Mouse (Mus musculus) stomach, postnatal 0 days (tissue): ENCODE measurements around the gene Rps6kc1. TPM values are rescaled to one million over a fixed set of nuclear protein-coding genes. Genes with fewer than 3 reads are reported as not detected.

Experiments used
- ATAC-seq: fragments of 200-750 bp; cut with Nextera tagmentation; 2 replicates; pipeline ENCODE4 v1.8.0; 2017; ENCODE audit not compliant: low FRiP score, low TSS enrichment
- DNase-seq: peaks from one replicate; pipeline ENCODE4 v3.0.0-alpha.2; 2016; ENCODE audit warnings: low spot score
- H3K27ac ChIP-seq: fragments of 300-500 bp; sonication (generic); replicated peaks from 2 replicates; pipeline ENCODE4 v1.5.1; 2014; ENCODE audit warnings: mild to moderate bottlenecking, control low read depth
- H3K27me3 ChIP-seq: fragments of 300-500 bp; sonication (generic); 2 replicates; pipeline ENCODE4 v1.6.1; 2014; ENCODE audit warnings: low read length; ENCODE audit not compliant: control insufficient read depth, insufficient read depth
- H3K36me3 ChIP-seq: fragments of 300-500 bp; sonication (generic); 2 replicates; pipeline ENCODE4 v1.6.1; 2014; ENCODE audit warnings: low read length, mixed read lengths; ENCODE audit not compliant: control insufficient read depth, insufficient read depth
- H3K4me1 ChIP-seq: fragments of 300-500 bp; sonication (generic); replicated peaks from 2 replicates; pipeline ENCODE4 v1.6.1; 2014; ENCODE audit warnings: antibody characterized with exemption; ENCODE audit not compliant: control insufficient read depth, insufficient read depth
- H3K4me2 ChIP-seq: fragments of 300-500 bp; sonication (generic); replicated peaks from 2 replicates; pipeline ENCODE4 v1.6.1; 2014; ENCODE audit warnings: low read depth, mild to moderate bottlenecking, control low read depth, moderate library complexity
- H3K4me3 ChIP-seq: fragments of 300-500 bp; sonication (generic); 2 replicates; pipeline ENCODE4 v1.5.1; 2014; ENCODE audit warnings: low read depth, low read length, control low read depth
- H3K9ac ChIP-seq: fragments of 300-500 bp; sonication (generic); 2 replicates; pipeline ENCODE4 v1.6.1; 2014; ENCODE audit warnings: mild to moderate bottlenecking, low read length, control low read depth, mixed read lengths
- H3K9me3 ChIP-seq: fragments of 300-500 bp; sonication (generic); 2 replicates; pipeline ENCODE4 v1.6.1; 2016; ENCODE audit warnings: low read length; ENCODE audit not compliant: control insufficient read depth
- CTCF ChIP-seq: IDR thresholded peaks from 2 replicates; pipeline ENCODE4 v1.5.1; 2016; ENCODE audit warnings: antibody characterized with exemption, low read depth, mild to moderate bottlenecking, moderate library complexity
- EP300 ChIP-seq: optimal IDR thresholded peaks from 2 replicates; pipeline ENCODE3; 2016; ENCODE audit warnings: antibody characterized with exemption
- WGBS: fragments of 180-500 bp; shearing (Covaris S2); extraction: QIAGEN DNeasy Blood & Tissue Kit; methylation state at CpG from one replicate; pipeline ENCODE4 v1.1.7; 2014; 5-methylcytosine and 5-hydroxymethylcytosine counted together
- polyA plus RNA-seq: library from polyadenylated mRNA; unstranded; fragments of >200 nt; fragmentation: Nextera tagmentation; extraction: Ambion mirVana; gene quantifications from 2 replicates; pipeline ENCODE4 v1.2.1, GENCODE M21; 2015

Gene Rps6kc1
- polyA plus RNA-seq, 1 experiment from 2014 or later, result 4.5 TPM

DNA sequence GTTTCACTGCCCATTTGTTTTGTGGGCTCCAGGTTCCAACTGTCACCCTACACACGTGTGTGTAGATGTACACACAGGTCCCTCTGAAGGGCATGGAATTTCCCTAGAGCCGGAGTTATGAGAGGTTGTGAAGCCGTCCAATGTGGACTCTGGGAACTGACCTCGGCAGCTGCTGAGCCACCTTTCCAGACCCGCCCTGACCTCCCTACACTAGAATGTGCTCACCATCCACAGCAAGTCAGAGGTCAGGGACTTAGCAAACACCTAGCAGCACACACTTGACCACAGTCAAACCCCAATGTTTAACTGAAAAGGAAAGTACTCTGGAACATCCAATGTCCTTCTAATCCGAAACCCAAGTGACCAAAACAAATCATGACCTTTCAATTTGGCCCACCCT lies 30.9 kb downstream of the Rps6kc1 start:
- 70% methylated on average over 6 of the region's 6 CpGs for WGBS
- no peaks in the 10 kb centered on the region for H3K27me3 ChIP-seq
- H3K4me1 ChIP-seq, result no peaks in the 10 kb centered on the region
- no peak overlapping the region for H3K4me3 ChIP-seq
- no peaks in the 10 kb centered on the region; the same call in 1 of the 2 replicates for H3K36me3 ChIP-seq
- H3K9ac ChIP-seq, result no peak overlapping the region
- H3K4me2 ChIP-seq, result no peak overlapping the region
- no peak overlapping the region for H3K27ac ChIP-seq
- ATAC-seq, result no peak
- no peak for DNase-seq
- H3K9me3 ChIP-seq, result no peaks in the 10 kb centered on the region
- TF ChIP-seq EP300, result no peak
- TF ChIP-seq CTCF, result no peak

DNA sequence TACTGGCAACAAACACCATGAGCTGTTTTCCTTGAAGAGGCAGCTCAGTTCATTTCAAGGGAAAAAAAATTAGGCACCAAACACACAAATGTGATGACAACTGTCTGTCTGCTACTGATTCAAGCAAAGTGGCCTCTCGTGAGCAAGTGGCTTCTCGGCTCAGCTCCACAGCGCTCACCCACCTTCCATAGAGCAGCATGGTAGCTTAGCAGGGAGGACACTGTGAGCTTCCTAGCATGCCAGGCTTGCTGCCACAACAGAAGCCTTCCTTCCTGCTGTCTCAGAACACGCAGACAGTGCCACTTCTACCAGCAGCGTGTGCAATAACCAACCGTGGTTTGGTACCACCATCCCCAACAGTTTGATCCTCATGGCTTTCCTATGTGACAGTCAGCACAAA lies 35.8 kb downstream of the Rps6kc1 start:
- no peak for ATAC-seq
- no peaks in the 10 kb centered on the region for H3K27me3 ChIP-seq
- no peak overlapping the region for H3K4me3 ChIP-seq
- TF ChIP-seq CTCF (no peak), EP300 (no peak)
- no peaks in the 10 kb centered on the region for H3K36me3 ChIP-seq
- no peak for DNase-seq
- WGBS, result 92% methylated on average over 6 of the region's 6 CpGs
- H3K4me2 ChIP-seq, result no peak overlapping the region
- H3K4me1 ChIP-seq, result no peaks in the 10 kb centered on the region
- no peak overlapping the region for H3K9ac ChIP-seq
- no peaks in the 10 kb centered on the region for H3K9me3 ChIP-seq
- no peak overlapping the region for H3K27ac ChIP-seq

DNA sequence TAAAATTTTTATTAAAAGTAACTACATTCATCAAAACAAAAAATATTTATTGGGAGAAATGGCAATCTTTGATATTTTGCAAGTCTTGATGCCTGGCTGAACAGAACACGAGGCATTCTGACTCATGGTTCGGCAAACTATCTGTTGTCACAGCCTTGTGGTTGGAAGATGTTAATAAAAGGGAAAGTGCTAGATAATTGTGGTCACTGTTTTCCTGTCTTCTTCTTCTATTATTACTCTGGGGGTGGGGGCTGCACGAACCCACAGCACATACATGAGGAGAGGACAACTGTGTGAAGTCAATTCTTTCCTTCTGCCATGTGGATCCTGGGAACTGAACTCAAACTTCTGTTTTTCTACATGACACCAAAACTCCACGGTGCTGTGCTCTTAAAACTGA lies 36.5 kb downstream of the Rps6kc1 start:
- Histone ChIP-seq H3K27me3 (no peaks in the 10 kb centered on the region), H3K4me3 (no peak overlapping the region), H3K36me3 (no peaks in the 10 kb centered on the region), H3K9me3 (no peaks in the 10 kb centered on the region), H3K9ac (no peak overlapping the region), H3K4me2 (no peak overlapping the region), H3K4me1 (no peaks in the 10 kb centered on the region), H3K27ac (no peak overlapping the region)
- WGBS, result 82% methylated on average over 4 of the region's 4 CpGs
- TF ChIP-seq EP300 (no peak), CTCF (no peak)
- DNase-seq (no peak), ATAC-seq (no peak)

DNA sequence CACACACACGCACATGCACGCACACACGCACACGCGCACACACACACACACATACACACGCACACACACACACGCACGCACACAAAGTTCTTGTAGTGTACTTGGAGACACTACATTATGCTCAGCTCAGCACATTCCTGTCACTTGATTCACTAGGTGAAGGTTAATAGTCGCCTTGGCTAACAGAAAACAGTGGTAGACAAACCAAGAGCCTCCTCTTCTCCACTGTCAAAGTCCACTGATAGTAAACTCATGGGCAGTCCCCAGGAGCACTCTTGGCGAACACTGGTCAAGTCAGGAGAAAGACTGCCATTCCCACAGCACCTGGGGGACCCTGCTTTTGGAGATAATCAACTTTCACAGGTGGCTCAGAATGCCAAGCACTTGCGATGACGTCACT lies 40.5 kb downstream of the Rps6kc1 start:
- no peaks in the 10 kb centered on the region for H3K27me3 ChIP-seq
- no peak overlapping the region for H3K4me3 ChIP-seq
- no peak for TF ChIP-seq CTCF
- no peak for TF ChIP-seq EP300
- 93% methylated on average over 12 of the region's 12 CpGs for WGBS
- no peak overlapping the region for H3K9ac ChIP-seq
- ATAC-seq (no peak), DNase-seq (no peak)
- no peaks in the 10 kb centered on the region for H3K4me1 ChIP-seq
- H3K27ac ChIP-seq, result no peak overlapping the region
- H3K9me3 ChIP-seq, result no peaks in the 10 kb centered on the region
- H3K4me2 ChIP-seq, result no peak overlapping the region
- no peaks in the 10 kb centered on the region for H3K36me3 ChIP-seq

DNA sequence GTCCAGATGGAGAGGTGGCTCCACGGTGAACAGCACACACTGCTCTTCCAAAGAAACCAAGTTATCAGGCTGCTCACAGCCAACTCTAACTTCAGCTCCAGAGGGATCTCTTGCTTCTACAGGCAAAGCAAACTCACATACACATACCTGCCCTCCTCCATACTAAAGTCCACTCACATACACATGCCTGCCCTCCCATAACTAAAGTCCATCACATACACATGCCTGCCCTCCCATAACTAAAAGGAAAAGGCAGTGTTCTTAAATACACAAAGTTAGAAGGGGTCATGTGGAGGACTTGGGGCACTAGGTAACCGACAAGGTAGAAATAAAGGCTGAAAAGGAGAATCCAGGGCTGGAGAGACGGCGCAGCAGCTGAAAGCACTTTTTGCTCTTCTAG lies 41.6 kb downstream of the Rps6kc1 start:
- no peaks in the 10 kb centered on the region for H3K27me3 ChIP-seq
- ATAC-seq, result peak; percentile 51; the same call in 1 of the 2 replicates
- H3K4me1 ChIP-seq, result no peaks in the 10 kb centered on the region
- no peak overlapping the region for H3K9ac ChIP-seq
- no peak overlapping the region for H3K4me2 ChIP-seq
- TF ChIP-seq CTCF (no peak), EP300 (no peak)
- WGBS, result 76% methylated on average over 4 of the region's 4 CpGs
- no peaks in the 10 kb centered on the region for H3K9me3 ChIP-seq
- no peak overlapping the region for H3K27ac ChIP-seq
- H3K36me3 ChIP-seq, result no peaks in the 10 kb centered on the region
- H3K4me3 ChIP-seq, result no peak overlapping the region
- no peak for DNase-seq

DNA sequence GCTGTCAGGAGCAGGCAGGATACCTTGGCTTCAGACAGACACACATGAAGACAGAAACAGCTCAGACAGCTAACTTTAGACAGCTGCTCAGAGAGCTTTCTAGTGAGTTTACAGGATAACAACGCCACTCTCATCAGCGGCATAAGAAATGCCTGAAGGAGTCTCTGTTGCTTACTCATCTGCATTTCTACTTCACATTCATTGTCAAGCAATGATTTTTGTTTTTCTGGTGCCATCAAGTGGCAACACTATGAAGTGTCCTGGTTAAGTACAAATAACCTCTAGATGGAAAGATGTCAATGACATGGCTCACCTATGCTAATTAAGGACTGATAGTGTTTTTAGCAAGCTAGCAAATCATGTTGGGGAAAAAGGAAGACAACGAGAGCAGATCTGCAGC lies 42.8 kb downstream of the Rps6kc1 start:
- DNase-seq, result no peak
- no peak overlapping the region for H3K27ac ChIP-seq
- no peak for ATAC-seq
- H3K4me2 ChIP-seq, result no peak overlapping the region
- no peaks in the 10 kb centered on the region for H3K36me3 ChIP-seq
- no peak overlapping the region for H3K4me3 ChIP-seq
- no peak for TF ChIP-seq EP300
- TF ChIP-seq CTCF, result peak; percentile 63
- H3K9me3 ChIP-seq, result no peaks in the 10 kb centered on the region
- WGBS, result 83% methylated on average over 3 of the region's 3 CpGs
- H3K27me3 ChIP-seq, result no peaks in the 10 kb centered on the region
- no peak overlapping the region for H3K9ac ChIP-seq
- no peaks in the 10 kb centered on the region for H3K4me1 ChIP-seq
